Comparison of ENCODE assay signal across 29 mouse cellular contexts in genomic region chr4:55937833-55938232, GRCm38 (mm10).
"Had no signal": no experiment of that assay in that cellular context is flagged by ENCODE, and none has a peak within 500 bp of the region (broad histone marks: within the 10 kb centered on the region; RNA-seq: fewer than 3 reads in every experiment).

No protein-coding gene starts in this region.

- H3K9ac ChIP-seq: limb, embryonic 12.5 days; limb, embryonic 13.5 days; limb, embryonic 15.5 days; liver, embryonic 12.5 days; liver, embryonic 13.5 days; liver, embryonic 14.5 days; liver, embryonic 15.5 days; liver, postnatal 0 days; lung, embryonic 14.5 days; lung, embryonic 15.5 days; midbrain, embryonic 12.5 days; midbrain, embryonic 13.5 days; midbrain, embryonic 15.5 days had no signal

- H3K9me3 ChIP-seq: limb, embryonic 10.5 days; limb, embryonic 12.5 days; limb, embryonic 13.5 days; limb, embryonic 15.5 days; liver, embryonic 12.5 days; liver, embryonic 13.5 days; liver, embryonic 15.5 days; lung, embryonic 15.5 days; midbrain, embryonic 10.5 days; midbrain, embryonic 12.5 days; midbrain, embryonic 13.5 days; midbrain, embryonic 15.5 days had no signal

- H3K4me1 ChIP-seq: limb, embryonic 10.5 days; limb, embryonic 12.5 days; limb, embryonic 13.5 days; limb, embryonic 15.5 days; liver, embryonic 12.5 days; liver, embryonic 13.5 days; liver, embryonic 15.5 days; lung, embryonic 15.5 days; megakaryocyte, embryonic 14.5 days; midbrain, embryonic 12.5 days; midbrain, embryonic 13.5 days; midbrain, embryonic 15.5 days had no signal

- ATAC-seq: liver, embryonic 12.5 days; lung, postnatal 0 days; midbrain, embryonic 13.5 days; midbrain, embryonic 15.5 days; midbrain, embryonic 16.5 days had no signal

- H3K4me3 ChIP-seq: limb, embryonic 10.5 days; limb, embryonic 12.5 days; limb, embryonic 13.5 days; limb, embryonic 15.5 days; liver, embryonic 12.5 days; liver, embryonic 13.5 days; liver, embryonic 15.5 days; lung, embryonic 15.5 days; megakaryocyte, embryonic 14.5 days; midbrain, embryonic 10.5 days; midbrain, embryonic 12.5 days; midbrain, embryonic 13.5 days; midbrain, embryonic 15.5 days; myocyte had no signal

- H3K27me3 ChIP-seq: limb, embryonic 12.5 days; limb, embryonic 13.5 days; limb, embryonic 15.5 days; liver, embryonic 12.5 days; liver, embryonic 13.5 days; liver, embryonic 15.5 days; lung, embryonic 15.5 days; megakaryocyte, embryonic 14.5 days; midbrain, embryonic 12.5 days; midbrain, embryonic 13.5 days; midbrain, embryonic 15.5 days had no signal

- H3K27ac ChIP-seq: limb, embryonic 10.5 days; limb, embryonic 12.5 days; limb, embryonic 13.5 days; limb, embryonic 15.5 days; liver, embryonic 12.5 days; liver, embryonic 13.5 days; liver, embryonic 14.5 days; liver, embryonic 15.5 days; lung, embryonic 15.5 days; macrophage; midbrain, embryonic 10.5 days; midbrain, embryonic 12.5 days; midbrain, embryonic 13.5 days; midbrain, embryonic 15.5 days had no signal

- H3K36me3 ChIP-seq: limb, embryonic 10.5 days; limb, embryonic 12.5 days; limb, embryonic 13.5 days; limb, embryonic 15.5 days; liver, embryonic 12.5 days; liver, embryonic 13.5 days; liver, embryonic 15.5 days; lung, embryonic 15.5 days; midbrain, embryonic 10.5 days; midbrain, embryonic 12.5 days; midbrain, embryonic 13.5 days; midbrain, embryonic 15.5 days had no signal

- DNase-seq: left cerebral cortex, postnatal 4 days; liver; liver, embryonic 13.5 days; lung, adult 18-20 months; lung, adult 2 months; lung, embryonic 14.5 days; lung, postnatal 14 days; lung, postnatal 36 days; lung, postnatal 4 days had no signal

- H3K4me2 ChIP-seq: limb, embryonic 12.5 days; limb, embryonic 13.5 days; limb, embryonic 15.5 days; liver, embryonic 11.5 days; liver, embryonic 12.5 days; liver, embryonic 13.5 days; liver, embryonic 15.5 days; lung, embryonic 14.5 days; lung, embryonic 15.5 days; midbrain, embryonic 11.5 days; midbrain, embryonic 12.5 days; midbrain, embryonic 13.5 days; midbrain, embryonic 15.5 days had no signal
